Mouse (Mus musculus) ES-E14 (cell line): ENCODE measurements at regions not wholly inside any gene's neighbourhood (a gene's known extent, or its start where the extent isn't known, plus 50 kb on each side); places are given as distances from the start of the nearest gene placed in this dataset.

Experiments
- CHD2 ChIP-seq: IDR thresholded peaks from 2 replicates; pipeline ENCODE4 v1.6.1; 2014; ENCODE audit warnings: mild to moderate bottlenecking, low read depth, low read length, inconsistent platforms
- HCFC1 ChIP-seq: IDR thresholded peaks from 2 replicates; pipeline ENCODE4 v1.6.1; 2012; ENCODE audit warnings: low read length, inconsistent platforms, borderline replicate concordance; ENCODE audit not compliant: insufficient read depth
- MAFK ChIP-seq: IDR thresholded peaks from 2 replicates; pipeline ENCODE4 v1.6.1; 2014; ENCODE audit warnings: mild to moderate bottlenecking, low read depth, low read length, inconsistent platforms; ENCODE audit not compliant: insufficient read depth
- ZC3H11A ChIP-seq: IDR thresholded peaks from 2 replicates; pipeline ENCODE4 v1.6.1; 2012; ENCODE audit warnings: low read depth, mild to moderate bottlenecking, inconsistent platforms, low read length, borderline replicate concordance
- ZNF384 ChIP-seq: IDR thresholded peaks from 2 replicates; pipeline ENCODE4 v1.6.1; 2012; ENCODE audit warnings: low read depth, low read length, inconsistent platforms

DNA sequence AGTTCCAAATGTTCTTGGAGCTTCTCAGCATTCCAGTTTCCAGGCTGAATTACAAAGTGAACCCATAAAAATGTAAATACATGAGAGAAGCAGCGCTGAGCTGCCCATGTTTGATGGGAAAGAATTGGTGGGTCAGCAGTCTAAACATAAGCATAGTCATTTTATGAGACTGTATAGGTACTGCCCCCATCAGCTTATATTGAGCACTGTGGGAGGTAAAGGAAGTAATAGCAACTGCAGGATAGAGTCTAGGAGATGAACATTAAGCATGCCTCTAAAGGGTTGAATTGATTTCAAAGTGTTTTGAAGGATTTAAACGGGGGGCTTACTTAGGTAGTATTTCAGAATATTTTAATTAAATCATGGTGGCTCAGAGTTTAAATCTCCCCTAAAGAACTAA is 748.7 kb downstream of the Stim2 start:
- TF ChIP-seq ZNF384 (no peak), CHD2 (no peak), MAFK (no peak), ZC3H11A (no peak), HCFC1 (no peak)
